Mouse (Mus musculus) telencephalon, adult 2 months (tissue): Measurements from ENCODE around the gene Mettl16.
A peak's percentile ranks its signal among the peaks of the same experiment; 100 is the strongest.
"Not testable (repeated sequence)": the region's sequence is repeated elsewhere in the genome, so short reads cannot be mapped to it uniquely, and the experiment has no call there.

Experiments
- DNase-seq: peaks from one replicate; pipeline ENCODE4 v3.0.0-alpha.2; 2011; ENCODE audit warnings: low read depth, low spot score

Gene Mettl16

GRCm38 (mm10) chr11:74772386-74772785 lies 1.8 kb downstream of the Mettl16 start:
- DNase-seq = no peak

- no peak for DNase-seq
Observed at GRCm38 (mm10) chr11:74792874-74793273, 22.2 kb downstream of the Mettl16 start.

- no peak for DNase-seq
Observed at GRCm38 (mm10) chr11:74800658-74801057, 30.0 kb downstream of the Mettl16 start.

- no peak for DNase-seq
Observed at GRCm38 (mm10) chr11:74804081-74804627, 33.5 kb downstream of the Mettl16 start.

- no peak for DNase-seq
Observed at GRCm38 (mm10) chr11:74807246-74807882, 36.7 kb downstream of the Mettl16 start.

- DNase-seq = no peak
Observed at GRCm38 (mm10) chr11:74808251-74808853, 37.7 kb downstream of the Mettl16 start.

GRCm38 (mm10) chr11:74810134-74810533 lies 39.5 kb downstream of the Mettl16 start:
- no peak for DNase-seq

- DNase-seq = not testable (repeated sequence)
Observed at GRCm38 (mm10) chr11:74811027-74811426, 40.4 kb downstream of the Mettl16 start.

- no peak for DNase-seq
Observed at GRCm38 (mm10) chr11:74811538-74811937, 40.9 kb downstream of the Mettl16 start.

GRCm38 (mm10) chr11:74815795-74816194 lies 45.2 kb downstream of the Mettl16 start:
- DNase-seq = no peak

GRCm38 (mm10) chr11:74820921-74821320 lies 50.3 kb downstream of the Mettl16 start:
- no peak for DNase-seq

- DNase-seq = no peak
Observed at GRCm38 (mm10) chr11:74821463-74821862, 50.8 kb downstream of the Mettl16 start.

- DNase-seq = no peak
Observed at GRCm38 (mm10) chr11:74822746-74823440, 52.3 kb downstream of the Mettl16 start.

GRCm38 (mm10) chr11:74826151-74826550 lies 55.5 kb downstream of the Mettl16 start:
- no peak for DNase-seq

- no peak for DNase-seq
Observed at GRCm38 (mm10) chr11:74826702-74827101, 56.1 kb downstream of the Mettl16 start.

- DNase-seq = no peak
Observed at GRCm38 (mm10) chr11:74827791-74828403, 57.3 kb downstream of the Mettl16 start.

GRCm38 (mm10) chr11:74828404-74828931 lies 57.8 kb downstream of the Mettl16 start:
- no peak for DNase-seq

- DNase-seq = no peak
Observed at GRCm38 (mm10) chr11:74828965-74829550, 58.4 kb downstream of the Mettl16 start.

GRCm38 (mm10) chr11:74829812-74830211 lies 59.2 kb downstream of the Mettl16 start:
- no peak for DNase-seq

- DNase-seq = peak; percentile 99
Observed at GRCm38 (mm10) chr11:74830256-74831161, 59.9 kb downstream of the Mettl16 start, which contains the start of gene Mnt. Mnt (plus strand) TSS chr11:74830920.
